Mouse (Mus musculus) adrenal gland (tissue): ENCODE measurements around the gene Mtx1.

Experiments
- intact Hi-C: fragments of 180-260 bp; cut with DNase I; formaldehyde crosslinking; loops from one replicate; pipeline ENCODE4 v1.15.1; 2025

Gene Mtx1

DNA sequence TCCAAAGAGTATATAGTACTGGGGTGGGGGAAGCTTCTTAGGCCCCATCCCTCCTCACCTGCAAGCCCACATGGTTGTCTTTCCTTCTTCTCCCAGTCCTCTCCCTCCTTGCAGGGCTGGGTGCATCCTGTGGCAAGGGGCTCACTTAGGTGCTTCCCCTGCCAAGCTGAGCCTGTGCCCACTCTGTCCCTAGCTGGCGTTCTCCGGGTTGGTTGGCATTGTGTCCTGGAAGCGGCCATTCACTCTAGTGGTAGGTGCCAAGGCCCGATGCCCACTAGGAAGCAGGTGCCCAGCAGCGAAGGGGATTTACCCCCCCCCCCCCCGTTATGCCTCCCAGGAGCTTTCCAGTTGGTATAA, 43.0 kb downstream of the Mtx1 start:
- intact Hi-C loops, result no loop called here

DNA sequence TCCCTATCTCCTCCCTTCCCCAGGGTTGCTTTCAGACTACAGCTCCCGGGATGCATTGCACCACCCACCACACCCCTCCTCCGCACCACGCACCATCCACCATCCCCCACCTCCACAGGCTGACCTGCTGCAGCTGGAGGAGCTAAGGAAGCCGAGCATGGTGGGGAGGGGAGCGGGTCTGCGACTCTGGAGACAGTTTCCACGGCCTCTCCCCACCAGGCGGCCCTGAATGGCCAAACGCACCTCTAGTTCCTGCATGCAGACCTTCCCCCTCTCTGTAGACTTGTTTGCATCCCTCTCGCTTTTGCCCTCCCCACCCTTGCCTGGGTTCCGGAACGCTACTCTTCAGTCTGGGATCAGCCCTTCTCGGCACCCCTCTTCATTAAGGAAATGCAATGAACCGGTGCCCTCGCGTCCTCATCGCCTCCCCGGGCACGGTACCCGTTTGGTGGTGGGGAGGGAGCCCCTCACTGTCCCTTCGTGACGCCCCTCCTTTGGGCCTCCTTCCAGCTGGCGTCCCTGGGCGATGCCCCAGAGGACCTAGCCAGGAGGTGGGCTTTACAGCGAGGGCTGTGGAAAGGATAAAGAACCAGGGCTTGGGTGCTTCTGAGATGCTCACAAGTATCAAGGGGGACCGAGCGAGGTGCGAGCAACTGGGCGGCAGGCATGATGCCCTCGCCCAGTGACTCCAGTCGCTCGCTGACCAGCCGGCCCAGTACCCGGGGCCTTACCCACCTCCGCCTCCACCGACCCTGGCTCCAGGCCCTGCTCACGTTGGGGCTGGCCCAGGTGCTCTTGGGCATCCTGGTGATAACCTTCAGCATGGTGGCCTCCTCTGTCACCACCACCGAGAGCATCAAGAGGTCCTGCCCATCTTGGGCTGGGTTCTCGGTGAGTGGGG, 43.6 kb downstream of the Mtx1 start, which contains the start of gene Fam189b:
TSS of gene Fam189b (plus strand) at position 86 of the 901 bp plus-strand sequence.
- intact Hi-C loops, result no loop called here

DNA sequence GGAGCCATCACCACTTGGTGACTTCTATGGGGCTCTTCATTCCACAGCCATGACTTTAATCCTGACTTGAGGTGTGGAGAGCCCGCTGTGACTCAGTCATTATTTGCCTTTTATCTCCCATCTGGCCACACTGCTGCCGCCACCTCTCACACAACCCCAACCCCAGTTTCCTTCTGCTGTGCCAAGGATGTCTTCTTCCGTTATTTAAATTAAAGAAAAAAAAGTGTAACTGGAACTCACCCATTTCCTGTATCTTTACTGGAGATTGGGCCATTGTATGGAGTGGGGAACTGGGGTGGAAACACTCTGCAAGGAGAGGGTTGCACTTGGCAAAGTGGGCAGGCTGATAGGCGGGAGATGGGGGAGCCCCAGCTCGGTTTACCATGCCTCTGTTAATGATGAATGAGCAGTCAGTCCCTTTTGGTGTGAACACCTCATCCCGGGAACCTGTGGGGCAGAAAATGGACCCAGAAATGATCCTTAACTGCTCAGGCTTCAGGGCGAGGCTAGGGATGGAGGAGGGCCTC, 44.3 kb downstream of the Mtx1 start:
- intact Hi-C loops, result no loop called here

DNA sequence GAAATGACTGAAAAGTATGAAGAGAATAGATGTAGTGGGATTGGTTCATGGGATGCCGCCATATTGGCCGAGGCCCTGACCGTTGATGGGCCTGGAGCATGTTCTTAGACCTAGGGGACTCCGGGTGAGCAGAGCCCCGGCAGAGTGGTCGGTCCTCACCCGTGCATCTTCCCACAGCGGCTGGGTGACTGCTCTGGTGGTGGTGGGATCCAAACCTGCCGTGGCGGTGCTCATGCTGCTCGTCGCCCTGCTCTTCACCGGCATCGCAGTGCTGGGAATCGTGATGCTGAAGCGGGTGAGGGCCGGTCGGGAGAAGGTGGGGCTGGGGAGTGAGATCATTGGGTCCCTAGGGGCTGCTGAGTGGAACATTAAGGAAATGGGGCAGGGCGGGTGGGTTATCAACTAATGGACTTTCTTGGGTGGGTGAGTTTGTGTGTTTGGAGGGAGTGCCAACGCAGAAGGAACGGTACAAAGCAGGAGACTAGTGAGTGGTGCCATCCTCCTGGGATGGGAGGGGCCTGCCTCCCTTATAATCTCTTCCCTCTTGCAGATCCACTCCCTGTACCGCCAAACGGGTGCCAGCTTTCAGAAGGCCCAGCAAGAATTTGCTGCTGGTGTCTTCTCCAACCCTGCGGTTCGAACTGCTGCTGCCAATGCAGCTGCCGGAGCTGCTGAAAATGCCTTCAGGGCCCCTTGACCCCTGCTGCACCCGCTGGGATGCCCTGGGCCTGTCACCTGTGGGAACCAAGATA, 45.0 kb downstream of the Mtx1 start:
- intact Hi-C loops, result no loop called here

DNA sequence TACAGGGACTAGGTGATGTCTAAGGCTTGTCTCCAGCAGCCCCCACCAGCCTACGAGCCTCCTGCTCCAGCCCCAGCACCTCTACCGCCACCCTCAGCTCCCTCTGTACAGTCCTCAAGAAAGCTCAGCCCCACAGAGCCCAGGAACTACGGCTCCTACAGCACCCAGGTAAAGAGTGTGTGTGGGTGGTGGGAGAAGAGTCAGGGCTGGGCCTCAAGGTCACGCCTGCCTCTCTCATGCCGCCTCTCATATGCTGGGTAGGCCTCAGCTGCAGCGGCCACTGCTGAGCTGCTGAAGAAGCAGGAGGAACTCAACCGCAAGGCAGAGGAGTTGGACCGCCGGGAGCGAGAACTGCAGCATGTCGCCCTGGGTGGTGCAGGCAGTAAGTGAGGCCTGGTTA, 47.8 kb downstream of the Mtx1 start:
- intact Hi-C loops, result no loop called here

DNA sequence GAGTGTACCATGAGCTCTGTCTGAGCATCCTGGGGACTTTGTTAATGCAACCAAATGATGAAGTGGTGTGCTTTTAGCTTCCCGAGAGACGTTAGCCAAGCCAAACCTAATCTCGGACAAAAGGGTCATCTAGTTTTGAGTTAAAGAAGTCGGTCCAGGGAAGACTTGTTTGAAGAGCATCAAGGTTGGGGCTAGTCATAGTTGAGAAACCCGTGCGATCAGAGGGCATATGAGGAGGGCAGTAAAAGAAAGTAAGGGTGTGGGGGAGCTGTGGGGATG, 48.8 kb downstream of the Mtx1 start:
- intact Hi-C loops, result no loop called here

DNA sequence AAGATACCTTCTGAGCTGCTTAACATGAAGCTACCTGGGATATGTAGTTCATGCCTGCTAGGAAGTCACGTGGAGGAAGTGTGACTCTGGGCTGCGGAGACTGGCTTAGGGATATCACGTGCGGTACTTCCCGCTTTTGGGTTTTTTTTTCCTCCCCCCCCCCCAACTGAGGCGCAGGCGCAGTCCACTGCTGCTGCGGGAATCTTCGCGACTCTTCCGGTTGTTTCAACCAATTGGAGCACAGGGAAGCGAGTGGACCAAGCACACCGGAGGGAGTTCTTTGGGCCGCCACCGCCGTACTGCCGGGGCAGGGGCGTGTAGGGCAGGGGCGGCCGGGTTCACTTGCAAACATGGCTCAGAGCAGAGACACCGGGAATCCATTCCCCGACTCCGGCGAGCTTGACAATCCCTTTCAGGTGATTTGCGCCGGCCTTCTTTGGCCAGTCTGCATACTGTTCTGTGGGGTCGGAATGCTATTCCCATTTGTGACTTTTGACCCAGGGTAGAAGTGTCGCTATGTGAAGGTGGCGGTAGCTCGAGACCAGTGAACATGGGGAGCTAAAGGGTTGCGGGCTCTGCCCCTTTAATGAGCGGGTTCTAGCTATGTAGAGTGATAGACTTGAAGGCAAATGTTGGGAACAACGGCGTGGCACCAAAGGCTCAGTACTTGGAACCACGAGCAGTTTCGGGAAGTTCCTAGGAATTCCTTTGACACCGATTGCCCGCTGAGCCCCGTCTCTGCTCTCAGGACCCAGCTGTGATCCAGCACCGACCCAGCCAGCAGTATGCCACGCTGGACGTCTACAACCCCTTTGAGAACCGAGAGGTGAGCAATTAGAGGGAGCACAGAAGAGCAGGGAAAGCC, 49.4 kb downstream of the Mtx1 start, which contains the start of gene Scamp3:
TSS of gene Scamp3 (plus strand) at position 232 of the 865 bp plus-strand sequence.
- intact Hi-C loops, result no loop called here

DNA sequence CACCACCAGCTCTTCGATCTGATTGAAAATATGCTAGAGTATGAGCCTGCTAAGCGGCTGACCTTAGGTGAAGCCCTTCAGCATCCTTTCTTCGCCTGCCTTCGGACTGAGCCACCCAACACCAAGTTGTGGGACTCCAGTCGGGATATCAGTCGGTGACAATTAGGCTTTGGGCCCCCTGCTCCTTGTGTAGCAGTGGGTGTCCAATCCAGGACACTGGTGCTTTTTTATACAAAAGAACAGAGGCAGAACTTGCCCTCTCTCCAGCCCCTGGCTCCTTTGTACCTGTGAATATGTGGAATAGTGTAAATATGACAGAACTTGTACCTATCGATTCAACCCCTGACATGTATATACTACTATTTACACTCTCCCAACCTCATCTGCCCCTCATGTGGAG, 50.5 kb downstream of the Mtx1 start:
- intact Hi-C loops, result no loop called here

DNA sequence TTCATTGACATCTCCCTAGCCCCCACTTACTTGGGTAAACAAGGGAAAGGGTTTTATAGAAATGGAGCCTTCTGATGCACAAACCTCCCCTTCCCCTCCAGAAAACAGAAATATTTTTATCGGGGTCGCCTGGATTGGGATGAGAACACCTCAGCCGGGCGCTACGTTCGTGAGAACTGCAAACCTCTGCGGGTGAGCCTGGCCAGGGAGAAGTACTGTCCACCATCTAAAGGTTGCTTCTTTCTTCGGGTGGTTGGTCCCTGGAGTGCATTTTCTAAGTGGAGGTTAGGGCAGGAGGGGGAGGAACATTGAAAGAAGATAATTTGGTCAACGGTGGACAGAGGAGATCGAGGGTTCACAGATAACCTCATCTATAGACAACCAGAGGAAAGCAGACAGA, 51.3 kb downstream of the Mtx1 start:
- intact Hi-C loops, result no loop called here

DNA sequence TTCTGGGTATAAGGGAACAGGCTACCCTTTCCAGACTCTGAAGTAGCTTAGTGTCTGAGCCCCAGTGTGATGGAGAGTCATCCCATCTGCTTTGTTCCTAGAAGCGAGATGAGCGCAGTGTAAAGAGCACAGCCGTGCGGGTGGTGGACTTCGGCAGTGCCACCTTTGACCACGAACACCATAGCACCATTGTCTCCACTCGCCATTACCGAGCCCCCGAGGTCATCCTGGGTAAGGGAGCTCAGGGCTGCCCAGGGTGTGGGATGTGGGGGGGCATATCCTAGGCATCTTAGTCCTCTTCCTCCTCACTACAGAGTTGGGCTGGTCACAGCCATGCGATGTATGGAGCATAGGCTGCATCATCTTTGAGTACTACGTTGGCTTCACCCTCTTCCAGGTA, 52.0 kb downstream of the Mtx1 start:
- intact Hi-C loops, result no loop called here

DNA sequence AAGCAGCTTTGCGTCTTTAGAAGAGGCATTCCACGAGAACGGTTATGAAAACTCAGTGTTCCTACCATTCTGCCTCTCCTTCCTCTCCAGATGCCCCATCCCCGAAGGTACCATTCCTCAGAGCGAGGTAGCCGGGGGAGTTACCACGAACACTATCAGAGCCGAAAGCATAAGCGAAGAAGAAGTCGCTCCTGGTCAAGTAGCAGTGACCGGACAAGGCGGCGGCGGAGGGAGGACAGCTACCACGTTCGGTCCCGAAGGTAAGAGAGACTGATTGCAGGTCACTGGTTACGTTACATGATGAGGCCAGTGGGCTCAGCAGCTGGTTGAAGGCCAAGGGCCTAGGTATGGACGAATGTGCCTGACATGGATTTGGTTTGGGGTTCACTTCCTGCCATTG, 59.9 kb downstream of the Mtx1 start:
- intact Hi-C loops, result no loop called here

DNA sequence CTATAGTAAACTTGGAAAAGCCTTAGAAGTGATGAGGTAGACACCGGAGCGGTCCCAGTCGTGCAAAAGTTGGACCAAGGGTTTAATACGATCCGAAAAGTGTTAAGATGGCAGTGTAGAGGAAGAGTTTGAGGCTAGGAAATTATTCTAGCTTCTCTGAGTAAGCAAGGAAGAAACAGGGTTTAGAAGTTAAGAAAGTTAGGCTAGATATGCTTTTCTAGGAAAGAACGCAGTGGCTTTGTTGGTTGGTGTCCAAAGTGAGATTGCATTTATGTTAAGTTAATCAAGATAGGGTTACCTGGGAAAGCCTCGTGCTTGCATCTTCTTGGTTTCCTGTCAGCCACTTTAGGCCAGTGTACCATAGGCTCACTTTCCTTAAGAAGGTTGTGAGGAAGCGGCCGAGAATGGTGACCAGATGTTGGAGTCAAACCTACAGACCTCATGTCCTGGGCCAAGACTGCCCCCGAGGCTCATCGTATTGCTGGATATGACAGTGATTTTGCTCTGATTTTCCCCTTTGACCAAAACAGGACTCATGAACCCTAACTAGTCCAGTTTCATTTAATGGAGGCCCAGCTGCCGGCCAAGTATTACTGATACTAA, 61.5 kb downstream of the Mtx1 start:
- intact Hi-C loops, result no loop called here

DNA sequence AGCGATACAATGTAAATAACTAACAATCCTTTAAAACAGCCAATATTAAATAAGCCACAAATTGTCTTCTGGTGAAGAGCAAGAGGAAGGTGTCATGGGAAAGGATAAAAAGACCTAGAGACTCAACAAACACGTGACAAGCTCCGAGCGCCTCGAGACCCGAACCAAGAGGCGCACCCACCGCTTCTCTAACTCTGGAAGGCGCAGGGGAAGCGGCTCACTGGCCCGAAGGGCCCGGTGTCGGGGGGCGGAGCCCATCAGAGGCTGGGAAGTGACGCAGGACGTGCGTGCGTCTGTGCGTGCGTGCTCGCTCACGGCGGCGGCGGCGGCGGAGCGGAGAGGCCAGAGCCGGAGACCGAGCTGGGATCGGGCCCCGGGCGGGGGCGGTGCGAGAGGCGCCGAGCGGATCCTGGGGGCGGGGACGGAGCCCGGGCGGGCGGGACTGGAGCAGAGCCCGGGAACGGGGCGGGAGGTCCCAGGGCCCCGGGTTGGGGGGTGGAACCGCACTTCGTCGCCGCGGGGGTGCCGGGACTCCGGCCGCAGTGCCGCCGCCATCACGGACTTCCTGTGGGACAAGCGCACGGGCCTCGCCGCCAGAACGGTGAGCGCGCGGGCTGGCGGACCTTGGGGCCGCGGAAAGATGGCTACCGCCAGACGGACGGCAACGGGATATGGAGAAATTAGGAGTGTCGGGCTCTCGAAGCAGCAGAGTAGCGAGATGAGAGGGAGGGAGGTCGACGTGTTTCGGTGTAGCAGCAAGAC, 62.2 kb downstream of the Mtx1 start, which contains the start of gene Clk2:
TSS of gene Clk2 (plus strand) at position 290 of the 762 bp plus-strand sequence.
- intact Hi-C loops, result loop anchor here (5.0 kb wide), 1 partner anchor 47 kb away; no protein-coding TSS in a partner anchor

DNA sequence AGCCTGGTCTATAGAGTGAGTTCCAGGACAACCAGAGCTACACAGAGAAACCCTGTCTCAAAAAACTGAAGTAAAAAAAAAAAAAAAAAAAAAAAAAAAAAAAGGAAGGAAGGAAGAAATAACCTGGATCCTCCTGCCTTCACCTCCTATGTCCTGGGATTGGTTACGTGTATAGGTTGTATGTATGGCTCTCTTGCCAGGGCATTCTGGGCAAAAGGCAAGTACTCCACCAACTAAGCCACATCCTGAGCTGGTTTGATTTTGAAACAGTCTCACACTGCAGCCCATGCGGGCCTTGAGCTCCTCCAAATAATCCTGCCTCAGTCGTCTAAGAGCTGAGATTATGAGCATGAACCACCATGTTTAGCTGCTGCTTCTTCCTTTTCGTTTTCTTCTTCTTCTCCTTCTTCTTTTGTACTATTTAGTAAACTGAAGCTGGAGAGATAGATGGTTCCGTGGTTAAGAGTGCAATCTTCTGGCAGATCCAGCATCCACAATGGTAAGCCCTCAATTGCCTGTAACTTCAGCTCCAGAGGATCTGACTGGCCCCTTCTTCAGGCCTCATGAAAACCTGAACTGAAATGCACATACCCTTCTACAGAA, 63.1 kb downstream of the Mtx1 start:
- intact Hi-C loops, result loop anchor here (5.0 kb wide), 1 partner anchor 46 kb away; no protein-coding TSS in a partner anchor

DNA sequence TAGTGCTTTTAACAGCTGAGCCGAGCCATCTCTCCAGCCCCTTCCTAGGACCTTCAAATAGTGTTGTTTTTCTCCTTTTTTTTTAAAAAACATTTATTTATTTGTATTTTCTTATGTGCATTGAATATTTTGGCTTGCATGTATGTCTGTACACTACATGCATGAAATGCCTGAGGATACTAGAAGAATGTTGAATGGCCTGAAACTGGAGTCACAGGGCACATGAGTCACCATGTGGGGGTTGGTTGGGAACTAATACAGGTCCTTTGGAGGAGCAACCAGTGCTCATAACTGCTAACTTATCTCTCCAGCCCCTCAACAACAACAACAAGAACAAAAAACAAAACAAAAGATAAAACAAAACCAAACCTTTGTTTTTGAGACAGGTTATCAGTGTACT, 63.8 kb downstream of the Mtx1 start:
- intact Hi-C loops, result loop anchor here (5.0 kb wide), 1 partner anchor 46 kb away; no protein-coding TSS in a partner anchor

DNA sequence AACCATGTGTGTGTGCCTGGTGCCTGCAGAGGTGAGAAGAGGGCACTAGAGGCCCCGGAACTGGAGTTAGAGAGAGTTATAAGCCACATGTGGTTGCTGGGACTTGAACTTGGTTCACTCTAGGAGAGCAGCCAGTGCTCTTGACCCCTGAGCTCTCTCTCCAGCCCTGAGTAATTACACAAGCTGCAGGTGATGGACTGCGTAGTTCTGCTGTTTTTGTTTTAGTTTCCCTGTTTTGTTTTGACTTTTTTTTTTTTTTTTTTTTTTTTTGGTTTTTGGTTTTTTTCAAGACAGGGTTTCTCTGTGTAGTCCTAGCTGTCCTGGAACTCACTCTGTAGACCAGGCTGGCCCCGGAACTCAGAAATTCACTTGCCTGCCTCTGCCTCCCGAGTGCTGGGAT, 65.1 kb downstream of the Mtx1 start:
- intact Hi-C loops, result loop anchor here (5.0 kb wide), 1 partner anchor 44 kb away; no protein-coding TSS in a partner anchor

DNA sequence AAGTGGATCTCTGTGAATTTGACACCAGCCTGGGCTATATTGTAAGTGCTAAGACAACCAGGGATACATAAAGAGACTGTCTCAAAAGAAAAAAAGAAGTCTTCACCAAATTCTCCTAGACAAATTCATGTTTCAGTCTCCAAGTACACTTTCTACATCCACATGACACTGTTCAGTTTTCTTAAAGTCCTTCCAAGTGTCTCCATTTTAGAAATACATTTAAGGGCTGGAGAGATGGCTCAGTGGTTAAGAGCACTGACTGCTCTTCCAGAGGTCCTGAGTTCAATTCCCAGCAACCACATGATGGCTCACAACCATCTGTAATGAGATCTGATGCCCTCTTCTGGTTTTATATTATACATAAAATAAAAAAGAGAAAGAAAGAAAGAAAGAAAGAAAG, 65.7 kb downstream of the Mtx1 start:
- intact Hi-C loops, result loop anchor here (5.0 kb wide), 1 partner anchor 44 kb away; no protein-coding TSS in a partner anchor

DNA sequence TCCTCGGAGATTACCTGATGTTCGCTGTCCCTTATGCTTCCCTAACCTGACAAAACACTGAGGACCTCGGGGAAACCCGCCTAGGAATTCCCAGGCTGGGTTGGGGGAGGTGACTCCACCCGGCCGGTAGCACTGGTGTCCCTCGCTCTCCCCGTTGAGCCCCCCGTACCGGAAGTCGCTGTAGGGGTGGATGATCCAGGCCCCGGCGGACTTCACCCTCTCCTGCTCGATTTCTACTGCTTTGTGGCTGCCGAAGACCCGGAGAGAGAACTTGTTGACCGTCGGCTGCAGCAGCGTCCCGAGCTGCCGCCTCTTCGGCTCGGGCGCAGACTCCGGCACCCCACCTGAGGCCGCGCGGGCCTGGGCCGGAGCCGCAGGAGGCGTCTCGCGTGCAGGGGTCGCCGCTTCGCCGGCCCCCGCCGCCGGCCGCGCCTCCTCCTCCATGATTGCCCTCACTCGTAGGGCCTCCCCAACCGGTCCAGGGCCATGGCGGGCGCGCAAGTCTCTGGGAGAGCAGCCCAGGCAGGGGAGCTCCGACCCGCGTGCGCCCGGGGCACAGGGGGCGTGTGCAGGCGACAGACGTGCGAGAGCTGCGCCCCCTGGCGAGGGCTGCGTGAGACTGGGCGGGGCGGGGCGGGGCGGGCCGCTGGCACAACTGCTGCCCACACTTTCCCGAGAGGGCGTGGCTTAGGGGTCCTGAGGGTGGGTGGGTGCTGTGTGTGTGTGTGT, 67.1 kb downstream of the Mtx1 start, which contains the start of gene Hcn3:
TSS of gene Hcn3 (minus strand) at position 581 of the 729 bp plus-strand sequence.
- intact Hi-C loops, result loop anchor here (5.0 kb wide), 1 partner anchor 42 kb away; no protein-coding TSS in a partner anchor

DNA sequence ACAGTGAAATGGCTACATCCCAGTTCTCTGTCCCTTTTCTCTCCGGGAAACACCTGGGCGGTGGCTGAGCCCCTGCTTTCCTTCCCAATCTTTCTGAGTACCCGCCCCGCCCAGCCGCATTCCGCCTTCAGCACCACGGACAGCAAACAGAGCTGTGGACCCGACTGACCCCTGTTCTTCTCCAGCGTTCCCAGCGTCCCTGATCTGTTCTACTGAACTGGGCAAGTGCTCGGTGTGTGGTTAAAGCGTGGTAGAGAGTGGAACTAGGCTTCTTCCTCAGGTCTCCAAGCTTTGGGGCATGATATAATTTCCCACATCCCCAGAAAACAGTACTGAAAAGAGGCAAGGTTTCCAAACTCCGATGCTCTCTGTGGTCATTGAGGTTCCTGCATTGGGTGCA, 67.7 kb downstream of the Mtx1 start:
- intact Hi-C loops, result no loop called here
